Mouse (Mus musculus) small intestine, adult 2 months (tissue): ENCODE results near the gene Tlr12.

Source experiments
- CTCF ChIP-seq: fragments of 200-500 bp; IDR thresholded peaks from 2 replicates; pipeline ENCODE4 v1.5.1; 2012; ENCODE audit warnings: low read depth, mild to moderate bottlenecking, control low read depth, inconsistent platforms, low read length, moderate library complexity, mixed read lengths; ENCODE audit not compliant: insufficient replicate concordance, insufficient read length; ENCODE audit errors: extremely low read depth
- POLR2A ChIP-seq: fragments of 200-500 bp; IDR thresholded peaks from 2 replicates; pipeline ENCODE4 v1.6.1; 2012; ENCODE audit warnings: low read depth, mild to moderate bottlenecking, control low read depth, inconsistent platforms, low read length, moderate library complexity

- TF ChIP-seq POLR2A (no peak), CTCF (no peak)
Observed at GRCm38 (mm10) chr4:128651530-128651929, 33.1 kb upstream of the Tlr12 start.
